Mouse (Mus musculus): ENCODE results near the gene Yipf3. TPM values are rescaled to one million over a fixed set of nuclear protein-coding genes. Genes with fewer than 3 reads are reported as not detected.

Yipf3 gene
- total RNA-seq, 2 experiments from 2014 or later: 81.8 to 82.6 TPM

DNA sequence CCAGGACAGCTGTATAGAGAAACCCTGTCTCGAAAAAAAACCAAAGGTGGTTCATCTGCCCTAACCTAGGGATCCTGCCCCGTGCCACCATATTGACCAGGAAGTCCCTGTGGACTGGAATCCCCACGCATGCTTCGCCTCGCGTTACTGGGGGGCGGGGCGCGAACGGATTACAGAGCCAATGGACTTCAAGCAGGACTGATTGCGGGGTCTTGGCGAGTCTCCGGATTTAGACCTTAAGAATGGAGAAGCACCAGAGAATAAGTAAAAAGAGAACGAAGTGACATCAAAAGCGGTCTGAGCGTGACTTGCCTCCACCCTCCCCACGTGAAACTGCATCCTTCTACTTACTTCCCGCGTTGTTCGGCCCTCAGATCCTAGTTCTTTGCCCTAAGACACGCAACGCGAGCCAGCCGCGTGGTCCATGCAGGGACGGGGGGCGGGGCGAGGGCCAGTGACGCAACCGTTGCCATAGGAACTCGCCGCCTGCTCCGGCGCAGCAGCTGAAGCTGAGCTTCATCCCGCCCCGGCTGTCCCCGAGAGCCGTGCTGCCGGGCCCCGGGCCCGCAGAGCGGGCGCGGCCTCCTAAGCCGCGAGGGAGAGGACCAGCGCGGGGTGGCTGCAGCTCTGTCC is 5.7 kb downstream of the Yipf3 start, which contains the start of gene Lrrc73:
Lrrc73 (plus strand) TSS at position 80 of the 633 bp plus-strand sequence.
- intact Hi-C loops (cut with DNase I): no loop called here
- DNase-seq (ENCODE audit: low spot score): peak; percentile 81

DNA sequence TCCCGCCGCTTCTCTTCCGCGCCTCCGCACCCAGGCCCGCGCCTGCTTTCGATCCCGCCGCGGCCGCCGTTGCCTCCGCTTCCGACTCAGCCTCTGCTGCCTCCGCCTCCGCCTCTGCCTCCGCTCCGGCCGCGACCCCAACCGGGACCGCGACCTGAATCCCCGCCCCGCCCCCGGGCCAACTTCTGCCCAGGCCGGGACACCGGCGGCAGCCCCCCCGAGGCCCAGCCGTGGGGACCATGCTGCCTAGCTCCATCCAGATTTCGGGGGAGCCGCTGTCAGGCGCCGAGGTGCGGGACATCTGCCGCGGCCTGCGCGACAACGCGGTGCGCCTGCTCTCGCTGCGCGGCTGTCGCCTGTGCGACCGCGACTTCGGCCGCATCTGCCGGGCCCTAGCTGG is 6.2 kb downstream of the Yipf3 start:
- DNase-seq (ENCODE audit: low spot score): no peak
- intact Hi-C loops (cut with DNase I): no loop called here

DNA sequence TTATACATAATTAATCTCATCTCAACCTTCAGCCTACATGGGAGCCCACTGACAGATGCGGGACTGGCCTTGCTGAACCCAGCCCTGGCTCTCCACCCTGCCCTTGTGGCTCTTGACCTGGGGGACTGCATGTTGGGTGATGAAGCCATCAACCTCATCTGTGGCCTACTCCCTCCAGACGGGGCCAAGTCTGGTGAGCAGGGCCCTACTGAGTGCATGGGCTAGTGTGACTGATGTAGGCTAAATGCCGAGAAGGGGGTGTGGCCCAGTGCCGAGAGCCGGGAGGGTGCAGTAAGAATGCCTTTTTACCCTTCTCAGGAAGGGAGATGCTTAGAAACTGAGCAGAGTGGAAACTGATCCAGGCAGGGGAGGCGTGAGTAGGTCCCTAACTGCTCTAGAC is 7.3 kb downstream of the Yipf3 start:
- no peak for DNase-seq (ENCODE audit: low spot score)
- intact Hi-C loops (cut with DNase I): no loop called here

DNA sequence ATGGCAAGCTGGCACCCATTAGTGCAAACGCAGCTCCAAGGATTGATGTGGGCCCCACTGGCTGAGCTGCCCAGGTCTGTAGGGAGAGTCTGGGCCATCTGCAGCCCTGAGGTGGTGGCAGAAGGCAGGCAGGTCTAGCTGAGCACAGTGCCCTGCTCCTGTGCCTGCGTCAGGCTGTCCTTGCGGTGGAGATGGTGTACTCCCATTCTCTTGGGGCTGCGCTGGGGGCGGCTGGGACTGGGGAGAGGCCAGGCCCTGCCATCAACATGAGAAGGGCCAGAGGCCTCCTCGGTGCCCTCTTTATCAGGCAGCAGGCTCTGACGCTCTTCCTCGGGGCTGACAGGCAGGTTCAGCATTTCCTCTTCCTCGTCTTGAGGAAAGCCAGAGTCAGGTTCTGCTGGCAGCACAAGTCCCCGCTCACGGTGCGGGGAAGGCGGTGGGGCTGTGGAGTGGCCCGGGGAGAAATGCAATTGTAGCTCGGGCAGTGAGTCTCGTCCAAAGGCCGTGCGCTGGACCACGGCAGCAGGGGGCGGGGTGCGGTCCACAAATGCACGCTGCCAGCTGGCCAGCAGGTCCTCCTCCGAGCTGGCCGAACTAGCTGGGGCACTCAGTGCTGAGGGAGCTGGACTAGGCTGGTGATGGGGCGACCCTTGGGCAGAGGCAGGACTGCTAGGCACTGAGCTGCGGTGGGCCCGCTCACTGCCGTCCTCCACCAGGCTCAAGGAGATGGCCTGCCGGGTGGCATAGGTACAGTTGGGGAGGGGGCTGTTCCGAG is 10.6 kb downstream of the Yipf3 start:
- no peak for DNase-seq (ENCODE audit: low spot score)
- intact Hi-C loops (cut with DNase I): no loop called here

DNA sequence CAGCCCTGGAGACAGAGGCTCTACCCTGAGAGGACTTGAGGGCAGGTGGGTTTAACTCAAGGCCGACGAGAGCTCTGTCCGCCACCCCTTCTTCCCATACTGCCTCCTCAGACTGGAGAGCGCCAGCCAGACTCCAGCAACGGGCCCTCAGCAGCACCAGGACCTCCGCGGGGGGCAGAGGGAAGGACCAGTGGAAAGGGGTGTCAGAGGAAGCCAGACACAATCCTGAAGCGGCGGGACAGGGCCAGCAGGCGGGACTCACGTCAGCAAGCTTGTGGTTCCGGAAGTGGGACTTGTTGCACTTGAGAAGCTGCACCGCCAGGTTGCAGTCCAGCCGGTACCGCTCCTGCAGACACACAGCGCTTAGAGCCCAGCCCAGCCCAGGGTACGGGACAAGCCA is 11.8 kb downstream of the Yipf3 start:
- DNase-seq (ENCODE audit: low spot score): no peak
- intact Hi-C loops (cut with DNase I): no loop called here

DNA sequence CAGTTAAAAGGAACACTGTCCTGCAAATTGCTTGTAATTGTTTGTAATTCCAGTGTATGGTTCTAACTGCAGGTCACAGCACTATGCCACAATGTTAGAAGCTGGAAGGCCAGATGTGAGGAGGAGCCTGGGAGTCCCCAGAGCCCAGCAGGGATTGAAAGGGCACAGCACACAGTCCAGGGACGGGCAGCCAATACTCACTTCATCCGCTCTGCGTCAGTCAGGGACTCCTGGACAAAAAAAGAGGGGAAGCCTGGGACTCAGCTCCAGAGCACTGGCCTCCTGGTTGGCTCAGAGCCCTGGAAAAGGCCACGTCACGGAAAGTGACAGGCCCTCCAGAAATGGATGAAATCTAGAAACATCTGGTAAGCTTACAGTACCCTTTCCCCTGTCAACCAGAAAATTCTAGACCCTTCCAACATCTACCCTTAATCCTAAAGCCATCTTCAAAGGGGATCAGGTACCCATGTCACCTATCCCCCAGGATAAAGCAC is 14.4 kb downstream of the Yipf3 start:
- intact Hi-C loops (cut with DNase I): no loop called here
- DNase-seq (ENCODE audit: low spot score): no peak

DNA sequence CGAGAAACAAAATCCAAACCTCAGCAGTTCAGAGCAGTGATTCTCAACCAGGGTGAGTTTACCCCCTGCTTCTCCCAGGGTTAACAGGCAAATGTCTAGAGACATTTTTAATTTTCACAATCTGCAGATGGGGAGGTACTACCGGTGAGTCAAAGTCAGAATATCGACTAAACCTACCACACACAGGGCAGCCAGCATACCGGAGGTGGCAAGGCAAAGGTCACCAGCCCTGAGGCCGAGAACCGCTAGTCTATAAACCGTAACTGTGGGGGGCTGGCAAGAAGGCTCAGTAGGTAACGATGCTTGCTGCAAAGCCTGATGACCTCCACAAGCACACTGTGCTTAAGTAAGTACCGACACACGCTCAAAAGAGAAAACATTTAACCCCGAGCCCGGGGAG is 17.6 kb downstream of the Yipf3 start:
- DNase-seq (ENCODE audit: low spot score): no peak
- intact Hi-C loops (cut with DNase I): loop anchor here (5.0 kb wide), 1 partner anchor 247 kb away; no protein-coding TSS in a partner anchor

DNA sequence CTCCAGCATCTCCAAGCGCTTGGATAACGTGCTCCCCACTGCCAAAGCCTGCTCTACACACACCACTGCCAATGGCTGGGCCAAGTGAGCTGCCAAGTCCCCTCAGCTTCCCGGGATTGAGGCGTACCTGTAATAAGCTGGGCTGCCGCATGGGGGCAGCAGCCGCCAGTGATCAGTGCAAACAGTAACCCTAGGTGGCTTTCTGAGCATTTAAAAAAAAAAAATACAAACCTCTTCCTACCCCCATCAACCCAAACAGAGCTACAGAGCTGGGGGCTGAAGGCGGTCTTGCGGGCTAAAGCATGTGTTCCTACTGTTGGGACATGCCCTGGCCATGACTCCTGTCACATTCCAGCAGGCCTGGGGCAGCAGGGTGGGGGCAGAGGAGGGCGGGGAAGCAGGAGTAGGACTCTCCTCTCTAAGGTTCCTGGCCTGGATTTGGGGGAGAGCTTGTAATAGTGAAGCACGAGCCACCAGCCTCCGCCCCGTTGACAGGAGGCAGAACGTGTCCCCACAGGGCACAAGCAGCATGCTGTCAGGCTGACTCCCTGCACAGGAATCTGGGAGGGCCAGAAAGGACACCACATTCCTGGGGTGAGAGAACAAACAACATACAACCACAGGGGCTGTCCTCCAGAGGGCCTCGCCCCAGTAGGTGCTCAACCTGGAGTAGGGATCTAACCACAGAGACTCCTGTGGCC is 18.2 kb downstream of the Yipf3 start:
- DNase-seq (ENCODE audit: low spot score): peak; percentile 67
- intact Hi-C loops (cut with DNase I): loop anchor here (1.0 to 5.0 kb wide), 2 partner anchors 32 to 246 kb away; no protein-coding TSS in a partner anchor

DNA sequence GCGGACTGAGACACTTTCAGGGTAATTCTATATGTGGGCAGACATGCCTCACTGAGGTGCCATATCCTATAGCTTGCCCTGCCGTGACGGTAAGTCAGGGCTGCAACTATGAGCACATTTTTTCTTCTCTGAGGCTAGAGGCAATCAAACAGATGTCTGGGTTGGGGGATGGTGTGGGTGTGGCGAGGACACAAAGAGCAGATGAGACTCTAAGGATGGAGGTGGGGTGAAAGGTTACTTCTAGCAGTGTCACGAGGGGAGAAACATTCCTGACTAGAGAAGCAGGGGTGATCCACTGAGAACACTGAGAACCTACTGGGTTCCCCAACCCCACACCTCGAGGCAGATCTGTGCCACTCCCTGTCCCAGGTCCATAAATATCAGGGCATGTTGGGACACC is 19.1 kb downstream of the Yipf3 start:
- intact Hi-C loops (cut with DNase I): loop anchor here (1.0 to 5.0 kb wide), 2 partner anchors 31 to 245 kb away; no protein-coding TSS in a partner anchor

DNA sequence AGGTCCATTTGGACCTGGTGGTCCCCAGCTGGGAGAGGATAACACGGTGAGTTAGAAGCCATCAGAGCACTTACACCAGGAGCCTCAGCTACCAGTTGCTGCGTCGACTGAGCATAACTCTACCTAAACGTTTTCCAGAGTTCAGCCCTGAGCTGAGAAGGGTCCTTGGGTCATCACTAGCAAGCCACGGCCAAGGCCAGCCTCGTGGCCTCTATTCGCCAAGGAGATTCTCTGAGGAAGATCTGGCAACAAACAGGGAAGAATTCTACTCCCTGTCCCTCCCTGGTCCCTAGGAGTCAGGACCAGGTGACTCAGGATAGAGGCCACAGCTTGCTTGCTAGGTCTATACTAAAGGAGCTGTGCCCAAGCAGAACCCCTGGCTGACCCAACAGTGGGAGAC is 19.6 kb downstream of the Yipf3 start:
- intact Hi-C loops (cut with DNase I): loop anchor here (5.0 kb wide), 1 partner anchor 245 kb away; no protein-coding TSS in a partner anchor
- DNase-seq (ENCODE audit: low spot score): no peak

More for the DNA sequence above, 19.1 kb downstream of the Yipf3 start:
- DNase-seq (ENCODE audit: low spot score): no peak

DNA sequence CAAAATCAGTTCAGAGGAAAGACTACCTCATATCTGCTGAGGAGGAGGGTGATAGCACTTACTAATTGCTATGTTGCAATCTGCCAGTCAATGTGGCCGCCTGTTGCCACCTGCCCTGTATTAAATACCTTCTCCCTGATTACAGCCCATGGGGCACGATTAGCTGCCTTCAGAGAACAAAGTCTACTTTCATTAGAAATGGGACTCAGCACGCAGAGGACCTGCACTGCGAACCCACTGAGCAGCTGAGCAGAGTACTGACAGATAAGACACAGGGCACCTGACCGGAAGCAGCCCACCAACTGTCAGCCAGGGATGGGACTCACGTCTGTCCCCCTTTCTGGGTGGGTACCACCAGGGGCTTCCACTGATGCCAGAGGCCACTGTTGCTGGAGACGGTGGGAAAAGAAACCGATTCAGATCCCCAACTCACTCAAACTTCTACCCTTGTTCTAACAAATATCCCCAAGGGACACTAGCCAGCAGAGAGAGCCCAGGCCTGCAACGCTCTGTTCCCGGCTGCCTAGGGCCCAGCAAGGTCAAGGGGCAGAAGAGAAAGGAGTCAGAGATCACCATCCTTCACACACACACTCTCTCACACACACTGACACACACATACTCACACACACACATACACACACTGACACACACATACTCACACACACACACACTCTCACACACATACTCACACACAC is 20.3 kb downstream of the Yipf3 start:
- intact Hi-C loops (cut with DNase I): loop anchor here (5.0 kb wide), 1 partner anchor 244 kb away; no protein-coding TSS in a partner anchor
- no peak for DNase-seq (ENCODE audit: low spot score)

DNA sequence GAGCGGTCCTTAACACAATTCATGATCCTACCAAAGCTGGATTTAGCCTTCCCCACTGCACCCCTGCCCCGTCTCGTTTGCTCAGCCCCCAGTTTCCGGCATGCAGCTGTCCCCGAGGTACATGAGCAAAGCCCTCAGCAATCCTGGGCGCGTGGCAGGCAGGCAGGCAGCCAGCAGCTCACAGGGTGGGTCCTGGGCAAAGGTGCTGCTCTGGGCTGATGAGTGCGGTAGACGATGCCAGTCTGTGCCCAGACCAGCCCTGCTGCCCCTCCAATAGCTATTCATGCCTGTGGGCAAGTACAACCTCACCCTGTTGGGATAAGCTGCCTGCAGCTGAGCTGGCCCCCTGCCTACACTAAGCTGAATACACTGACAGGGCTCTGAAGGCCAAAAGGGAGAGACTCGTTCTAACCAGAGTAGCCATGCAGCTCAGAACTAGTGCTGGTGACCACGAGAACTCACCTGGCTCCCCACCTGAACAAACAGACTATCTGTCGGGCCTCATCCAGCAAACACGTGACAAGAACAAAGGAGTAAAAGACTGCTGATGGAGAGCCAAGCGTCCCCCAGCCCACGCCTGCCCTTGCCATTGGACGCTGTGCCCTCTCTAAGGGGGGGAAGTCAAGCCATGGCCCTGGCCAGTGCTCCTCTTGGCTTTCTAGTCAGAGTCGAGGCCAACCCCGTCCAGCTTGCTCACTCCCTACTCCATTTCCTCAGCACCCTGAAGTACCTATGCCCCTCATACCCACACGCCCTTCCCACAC is 22.1 kb downstream of the Yipf3 start:
- no peak for DNase-seq (ENCODE audit: low spot score)
- intact Hi-C loops (cut with DNase I): loop anchor here (5.0 kb wide), 1 partner anchor 242 kb away; no protein-coding TSS in a partner anchor

DNA sequence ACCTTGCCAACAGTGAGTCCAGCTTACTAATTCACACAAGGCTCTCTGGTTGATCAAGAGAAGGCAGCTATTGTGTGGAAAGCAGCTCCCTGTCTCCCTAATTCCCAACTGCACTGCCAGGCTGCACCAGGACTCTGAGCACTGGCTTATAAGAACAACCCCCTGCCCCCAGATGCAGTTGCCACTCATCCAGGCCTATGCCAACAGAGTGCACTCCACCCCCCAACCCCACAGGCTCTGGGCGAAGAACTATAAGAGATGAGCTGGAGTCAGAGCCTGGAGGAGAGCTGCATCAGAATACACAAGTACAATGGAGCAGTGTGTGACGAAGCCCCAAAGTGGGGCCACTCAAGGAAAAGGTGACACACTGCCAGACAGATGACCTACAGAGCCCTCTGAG is 24.2 kb downstream of the Yipf3 start:
- DNase-seq (ENCODE audit: low spot score): no peak
- intact Hi-C loops (cut with DNase I): loop anchor here (2.0 kb wide), 1 partner anchor 17 kb away; no protein-coding TSS in a partner anchor

DNA sequence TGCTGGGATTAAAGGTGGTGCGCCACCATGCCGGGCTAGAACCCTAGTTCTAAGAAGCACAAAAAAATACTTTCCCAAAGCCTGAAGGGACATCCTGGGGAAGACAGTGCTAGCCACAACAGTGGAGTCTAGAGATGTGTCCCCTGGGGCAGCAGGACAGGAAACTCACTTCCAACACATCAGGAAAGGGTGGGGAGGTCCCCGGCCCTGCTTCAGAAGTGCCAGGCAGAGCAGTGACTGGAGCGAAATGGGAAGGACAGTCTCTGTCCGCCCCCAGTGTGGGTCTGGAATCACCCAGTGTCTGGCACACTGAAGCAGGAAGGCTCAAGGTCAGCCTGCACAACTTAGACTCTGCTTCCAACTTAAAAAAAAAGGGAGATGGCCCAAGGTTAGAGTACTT is 24.8 kb downstream of the Yipf3 start:
- no peak for DNase-seq (ENCODE audit: low spot score)
- intact Hi-C loops (cut with DNase I): loop anchor here (2.0 kb wide), 1 partner anchor 16 kb away; no protein-coding TSS in a partner anchor

DNA sequence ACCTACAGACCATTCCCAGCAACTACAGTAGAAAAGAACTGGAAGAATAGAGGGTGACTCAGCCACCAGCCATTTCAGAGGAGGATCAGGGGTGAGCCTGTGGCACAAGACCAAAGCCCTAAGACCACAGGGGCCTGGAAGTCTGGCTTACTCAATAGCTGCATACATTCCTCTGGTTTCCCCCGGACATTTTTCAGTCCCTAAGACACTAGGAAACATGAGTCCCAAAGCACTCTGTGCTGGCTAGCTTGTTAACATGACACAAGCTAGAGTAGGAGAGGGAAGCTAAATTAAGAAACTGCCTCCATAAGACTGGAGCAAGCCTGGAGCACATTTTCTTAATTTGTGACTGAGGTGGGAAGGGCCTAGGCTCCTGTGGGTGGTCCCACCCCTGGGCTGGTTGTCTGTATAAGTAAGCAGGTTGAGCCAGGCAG is 25.9 kb downstream of the Yipf3 start:
- DNase-seq (ENCODE audit: low spot score): no peak
- intact Hi-C loops (cut with DNase I): loop anchor here (2.0 kb wide), 1 partner anchor 15 kb away; no protein-coding TSS in a partner anchor

DNA sequence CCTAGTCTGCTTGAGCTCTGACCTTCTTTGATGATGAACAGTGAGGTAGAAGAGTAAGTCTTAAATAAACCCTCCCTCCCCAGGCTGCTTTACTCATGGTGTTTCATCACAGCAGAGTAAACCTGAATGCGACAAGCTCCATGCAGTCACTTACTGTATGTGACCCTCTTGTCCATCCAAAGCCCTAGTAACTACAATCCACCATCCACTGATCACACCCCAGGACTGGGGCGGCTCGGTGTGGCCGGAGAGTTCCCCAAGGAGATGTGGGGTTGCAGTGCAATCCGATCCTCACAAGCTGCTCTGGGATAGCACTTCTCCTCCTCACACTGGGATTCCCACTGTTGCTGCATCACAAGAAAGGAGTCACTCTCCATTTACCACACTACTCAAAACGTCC is 26.6 kb downstream of the Yipf3 start:
- no peak for DNase-seq (ENCODE audit: low spot score)
- intact Hi-C loops (cut with DNase I): no loop called here

DNA sequence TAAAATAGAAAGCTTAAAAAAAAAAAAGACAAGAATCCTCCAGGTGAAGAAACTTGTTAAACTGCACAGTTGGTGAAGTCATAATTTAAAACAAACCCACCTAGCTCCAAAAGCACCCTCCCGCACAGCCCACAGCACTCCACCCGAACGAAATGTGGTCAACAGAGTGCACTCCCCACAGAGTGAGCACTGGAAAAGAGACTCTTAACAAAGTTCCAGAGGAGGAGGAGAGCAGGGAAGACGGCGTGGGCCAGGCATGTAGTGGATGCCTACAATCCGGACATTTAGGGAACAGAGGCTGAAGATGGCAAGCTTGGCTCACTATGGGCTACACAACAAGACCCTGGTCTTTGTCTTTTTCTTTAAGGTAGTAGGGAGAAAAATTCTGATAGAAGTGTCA is 27.2 kb downstream of the Yipf3 start:
- DNase-seq (ENCODE audit: low spot score): no peak
- intact Hi-C loops (cut with DNase I): no loop called here

DNA sequence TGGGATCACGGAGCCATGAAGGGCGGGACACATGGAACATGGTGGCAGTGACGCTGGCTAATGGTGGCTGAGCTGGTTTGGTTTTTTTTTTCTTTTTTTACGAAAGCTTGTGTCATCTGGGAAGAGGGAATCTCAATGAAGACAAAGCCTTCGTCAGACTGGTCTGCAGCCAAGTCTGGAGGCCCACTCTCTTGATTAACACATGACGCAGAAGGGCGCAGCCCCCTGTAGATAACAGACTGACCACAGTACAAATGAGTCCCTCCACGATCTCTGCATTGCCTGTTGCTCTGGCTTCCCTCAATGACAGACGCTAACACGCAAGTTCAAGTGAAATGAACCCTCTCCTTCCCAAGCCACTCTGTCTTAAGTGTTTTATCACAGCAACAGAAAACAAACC is 27.6 kb downstream of the Yipf3 start:
- no peak for DNase-seq (ENCODE audit: low spot score)
- intact Hi-C loops (cut with DNase I): no loop called here

DNA sequence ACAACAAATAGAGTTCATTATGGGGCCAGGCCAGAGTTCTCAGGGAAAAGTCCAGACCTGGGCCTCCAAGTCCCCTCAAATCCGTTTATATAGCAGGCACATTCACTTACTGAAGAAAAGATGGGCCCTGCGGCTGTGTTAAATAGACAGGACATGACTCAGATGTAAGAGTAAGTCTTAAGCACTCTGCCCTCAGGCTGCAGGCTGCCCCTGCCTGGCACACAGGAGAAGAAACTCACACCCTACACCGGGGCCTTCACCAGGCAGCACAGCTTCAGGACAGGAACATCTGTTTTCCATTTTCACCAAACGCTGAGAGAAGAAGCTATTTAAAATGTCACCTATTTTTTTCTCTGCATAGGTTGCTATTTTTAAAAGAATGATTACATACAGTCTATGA is 29.7 kb downstream of the Yipf3 start:
- intact Hi-C loops (cut with DNase I): no loop called here
- DNase-seq (ENCODE audit: low spot score): no peak

Measured in heart, postnatal 25 days (tissue).